Mouse (Mus musculus) liver, embryonic 16.5 days (tissue): ENCODE results near the gene Ppp1ca. TPM values are rescaled to one million over a fixed set of nuclear protein-coding genes. Genes with fewer than 3 reads are reported as not detected.

Experiments
- ATAC-seq: fragments of 200-750 bp; cut with Nextera tagmentation; 2 replicates; pipeline ENCODE4 v1.8.0; 2017; ENCODE audit warnings: low read depth, mild to moderate bottlenecking, moderate number of reproducible peaks, moderate library complexity
- H3K27ac ChIP-seq: fragments of 300-500 bp; sonication (generic); 2 replicates; pipeline ENCODE4 v1.5.1; 2014; ENCODE audit warnings: mild to moderate bottlenecking, low read length
- H3K27me3 ChIP-seq: fragments of 300-500 bp; sonication (generic); 2 replicates; pipeline ENCODE4 v1.6.1; 2014; ENCODE audit warnings: low read depth, low read length, mixed read lengths; ENCODE audit not compliant: control insufficient read depth, insufficient read depth
- H3K36me3 ChIP-seq: fragments of 300-500 bp; sonication (generic); 2 replicates; pipeline ENCODE4 v1.6.1; 2014; ENCODE audit warnings: mild to moderate bottlenecking; ENCODE audit not compliant: control insufficient read depth, insufficient read depth
- H3K4me1 ChIP-seq: fragments of 300-500 bp; sonication (generic); 2 replicates; pipeline ENCODE4 v1.6.1; 2014; ENCODE audit warnings: low read depth, low read length, mixed read lengths; ENCODE audit not compliant: control insufficient read depth
- H3K4me2 ChIP-seq: fragments of 300-500 bp; sonication (generic); 2 replicates; pipeline ENCODE4 v1.6.1; 2014; ENCODE audit warnings: low read depth, low read length, mixed read lengths
- H3K4me3 ChIP-seq: fragments of 300-500 bp; sonication (generic); 2 replicates; pipeline ENCODE4 v1.5.1; 2014; ENCODE audit warnings: low read depth, mild to moderate bottlenecking, low read length
- H3K9ac ChIP-seq: fragments of 300-500 bp; sonication (generic); 2 replicates; pipeline ENCODE4 v1.6.1; 2014; ENCODE audit warnings: low read depth, low read length
- H3K9me3 ChIP-seq: fragments of 300-500 bp; sonication (generic); replicated peaks from 2 replicates; pipeline ENCODE4 v1.6.1; 2016; ENCODE audit warnings: low read length; ENCODE audit not compliant: control insufficient read depth
- WGBS: fragments of 180-500 bp; shearing (Covaris S2); extraction: QIAGEN DNeasy Blood & Tissue Kit; methylation state at CpG from one replicate; pipeline ENCODE4 v1.1.7; 2014; ENCODE audit not compliant: insufficient replicate concordance; 5-methylcytosine and 5-hydroxymethylcytosine counted together
- polyA plus RNA-seq: library from polyadenylated mRNA; unstranded; fragments of >200 nt; fragmentation: Nextera tagmentation; extraction: Ambion mirVana; gene quantifications from 2 replicates; pipeline ENCODE4 v1.2.1, GENCODE M21; 2015

Ppp1ca gene
- polyA plus RNA-seq, 1 experiment from 2014 or later = 380 TPM

GRCm38 (mm10) chr19:4189051-4189620 lies 2.7 kb upstream of the Ppp1ca start:
- Histone ChIP-seq H3K4me1 (peaks cover 39% of the 10 kb centered on the region), H3K27me3 (no peaks in the 10 kb centered on the region)
- 75% methylated on average over 12 of the region's 12 CpGs for WGBS

DNA sequence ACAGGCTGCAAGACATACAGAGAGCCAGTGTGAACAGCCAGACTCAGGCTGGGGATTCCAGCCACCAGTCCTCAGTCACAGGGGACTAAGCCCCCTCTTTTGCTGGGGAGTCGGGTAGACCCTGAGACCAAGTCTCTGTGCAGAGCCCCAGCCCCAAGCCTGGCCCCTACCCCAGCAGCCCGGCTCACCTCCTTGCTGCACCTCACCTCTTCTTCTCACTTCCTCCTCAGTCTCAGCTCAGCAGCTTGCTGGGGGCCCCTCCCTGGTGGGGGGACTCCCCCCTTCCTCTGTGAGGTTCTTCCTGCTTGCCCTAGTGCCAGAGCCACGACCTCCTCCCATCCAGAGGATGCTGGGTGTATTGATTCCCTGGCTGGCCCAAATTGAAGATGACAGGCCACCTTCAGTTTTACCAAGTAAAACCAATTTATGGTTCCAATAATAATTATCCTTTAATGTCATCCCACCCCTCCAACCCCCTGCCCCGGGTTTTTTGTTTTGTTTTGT lies 982 bp upstream of the Ppp1ca start, which contains the start of gene Tbc1d10c:
Tbc1d10c (minus strand) TSS at position 454 of the 504 bp plus-strand sequence.
- Histone ChIP-seq H3K9me3 (no peaks in the 10 kb centered on the region), H3K4me2 (peak within 1 kb of the TSS; percentile 90), H3K36me3 (peaks cover 21% of the 10 kb centered on the region), H3K4me3 (peak within 1 kb of the TSS; percentile 97), H3K27ac (peak within 1 kb of the TSS; percentile 90), H3K4me1 (peaks cover 40% of the 10 kb centered on the region), H3K9ac (peak within 1 kb of the TSS; percentile 98), H3K27me3 (no peaks in the 10 kb centered on the region)
- WGBS = 24% methylated on average over 4 of the region's 4 CpGs
- ATAC-seq = no peak

More at GRCm38 (mm10) chr19:4189051-4189620, 2.7 kb upstream of the Ppp1ca start:
- Histone ChIP-seq H3K27ac (no peak overlapping the region), H3K4me3 (no peak overlapping the region), H3K9me3 (no peaks in the 10 kb centered on the region), H3K9ac (no peak overlapping the region), H3K4me2 (no peak overlapping the region), H3K36me3 (peaks cover 3% of the 10 kb centered on the region)
- no peak for ATAC-seq

- peak overlapping the region; percentile 97 for H3K4me3 ChIP-seq
- under 1% methylated on average over 42 of the region's 52 CpGs for WGBS
- H3K36me3 ChIP-seq = peaks cover 31% of the 10 kb centered on the region
- peak overlapping the region; percentile 90 for H3K27ac ChIP-seq
- ATAC-seq = peak; percentile 44
- peaks cover 55% of the 10 kb centered on the region for H3K4me1 ChIP-seq
- H3K27me3 ChIP-seq = no peaks in the 10 kb centered on the region
- peak overlapping the region; percentile 98 for H3K9ac ChIP-seq
- peak overlapping the region; percentile 90 for H3K4me2 ChIP-seq
- H3K9me3 ChIP-seq = no peaks in the 10 kb centered on the region
Measured at GRCm38 (mm10) chr19:4192251-4192985, 553 bp downstream of the Ppp1ca start.

DNA sequence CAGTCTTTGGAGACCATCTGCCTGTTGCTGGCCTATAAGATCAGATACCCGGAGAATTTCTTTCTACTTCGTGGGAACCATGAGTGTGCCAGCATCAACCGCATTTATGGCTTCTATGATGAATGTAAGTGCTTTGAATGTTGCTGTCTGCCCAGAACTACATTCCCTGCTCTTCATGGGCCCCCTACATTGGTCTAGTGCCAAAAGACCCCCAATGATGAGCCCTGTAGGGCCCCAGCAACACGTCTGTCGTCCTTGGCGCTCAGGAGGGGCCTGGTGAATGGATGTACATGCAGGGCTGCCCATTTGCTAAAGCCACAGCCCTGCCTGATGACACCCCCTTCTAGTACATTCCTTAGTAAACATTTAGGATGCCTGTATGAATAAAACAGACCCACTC lies 1.3 kb downstream of the Ppp1ca start:
- no peaks in the 10 kb centered on the region for H3K27me3 ChIP-seq
- peaks cover 56% of the 10 kb centered on the region for H3K4me1 ChIP-seq
- peak overlapping the region; percentile 90 for H3K4me2 ChIP-seq
- H3K36me3 ChIP-seq = peaks cover 31% of the 10 kb centered on the region
- peak overlapping the region; percentile 98 for H3K9ac ChIP-seq
- no peaks in the 10 kb centered on the region for H3K9me3 ChIP-seq
- H3K27ac ChIP-seq = peak overlapping the region; percentile 90
- H3K4me3 ChIP-seq = peak overlapping the region; percentile 97
- no peak for ATAC-seq
- 41% methylated on average over 6 of the region's 6 CpGs for WGBS

GRCm38 (mm10) chr19:4194021-4194724 lies 2.3 kb downstream of the Ppp1ca start:
- H3K4me1 ChIP-seq = peaks cover 56% of the 10 kb centered on the region
- no peak overlapping the region for H3K4me2 ChIP-seq
- no peak for ATAC-seq
- no peak overlapping the region for H3K4me3 ChIP-seq
- WGBS = 70% methylated on average over 8 of the region's 8 CpGs
- H3K9ac ChIP-seq = no peak overlapping the region; the same call in 1 of the 2 replicates
- H3K27me3 ChIP-seq = no peaks in the 10 kb centered on the region
- H3K9me3 ChIP-seq = no peaks in the 10 kb centered on the region
- peak overlapping the region; percentile 7; the same call in 1 of the 2 replicates for H3K27ac ChIP-seq
- peaks cover 31% of the 10 kb centered on the region for H3K36me3 ChIP-seq

- Histone ChIP-seq H3K9me3 (no peaks in the 10 kb centered on the region), H3K36me3 (peaks cover 33% of the 10 kb centered on the region), H3K4me2 (no peak overlapping the region), H3K27ac (peak overlapping the region; percentile 7; the same call in 1 of the 2 replicates), H3K9ac (no peak overlapping the region), H3K4me3 (no peak overlapping the region), H3K27me3 (no peaks in the 10 kb centered on the region), H3K4me1 (peaks cover 59% of the 10 kb centered on the region)
- ATAC-seq = no peak
- 76% methylated on average over 12 of the region's 12 CpGs for WGBS
Measured at GRCm38 (mm10) chr19:4194776-4195650, 3.1 kb downstream of the Ppp1ca start.

DNA sequence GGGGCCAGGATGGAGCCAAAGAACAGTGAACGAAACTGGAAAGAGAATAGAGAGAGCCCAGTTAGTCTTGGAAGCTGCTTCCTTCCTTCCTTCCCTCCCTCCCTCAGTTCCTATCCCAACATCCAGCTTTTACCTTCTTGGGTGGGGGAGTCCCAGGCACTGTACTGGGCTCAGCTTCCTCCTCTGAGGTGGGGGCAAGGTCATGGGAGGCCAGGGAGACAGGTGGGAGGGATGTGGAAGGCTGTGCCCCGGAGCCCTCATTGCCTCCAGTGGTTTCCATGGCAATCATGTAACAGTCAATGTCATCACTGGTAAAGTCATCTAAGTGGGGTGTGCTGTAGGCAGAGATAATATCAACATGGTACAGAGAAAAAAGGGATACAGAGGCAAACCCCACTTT lies 4.2 kb downstream of the Ppp1ca start:
- Histone ChIP-seq H3K4me2 (no peak overlapping the region), H3K27ac (no peak overlapping the region), H3K4me3 (no peak overlapping the region), H3K27me3 (no peaks in the 10 kb centered on the region), H3K9me3 (no peaks in the 10 kb centered on the region), H3K4me1 (peaks cover 60% of the 10 kb centered on the region), H3K36me3 (peaks cover 33% of the 10 kb centered on the region), H3K9ac (no peak overlapping the region)
- ATAC-seq = no peak
- WGBS = 55% methylated on average over 2 of the region's 2 CpGs

GRCm38 (mm10) chr19:4196548-4196947 lies 4.7 kb downstream of the Ppp1ca start:
- Histone ChIP-seq H3K4me1 (peaks cover 55% of the 10 kb centered on the region), H3K27ac (no peak overlapping the region), H3K9ac (no peak overlapping the region), H3K36me3 (peaks cover 33% of the 10 kb centered on the region), H3K4me2 (no peak overlapping the region), H3K27me3 (no peaks in the 10 kb centered on the region), H3K9me3 (no peaks in the 10 kb centered on the region), H3K4me3 (no peak overlapping the region)
- ATAC-seq = no peak
- 40% methylated on average over 5 of the region's 5 CpGs for WGBS
